Mouse (Mus musculus): ENCODE measurements at regions not wholly inside any gene's neighbourhood (a gene's known extent, or its start where the extent isn't known, plus 50 kb on each side); places are given as distances from the start of the nearest gene placed in this dataset.

DNA sequence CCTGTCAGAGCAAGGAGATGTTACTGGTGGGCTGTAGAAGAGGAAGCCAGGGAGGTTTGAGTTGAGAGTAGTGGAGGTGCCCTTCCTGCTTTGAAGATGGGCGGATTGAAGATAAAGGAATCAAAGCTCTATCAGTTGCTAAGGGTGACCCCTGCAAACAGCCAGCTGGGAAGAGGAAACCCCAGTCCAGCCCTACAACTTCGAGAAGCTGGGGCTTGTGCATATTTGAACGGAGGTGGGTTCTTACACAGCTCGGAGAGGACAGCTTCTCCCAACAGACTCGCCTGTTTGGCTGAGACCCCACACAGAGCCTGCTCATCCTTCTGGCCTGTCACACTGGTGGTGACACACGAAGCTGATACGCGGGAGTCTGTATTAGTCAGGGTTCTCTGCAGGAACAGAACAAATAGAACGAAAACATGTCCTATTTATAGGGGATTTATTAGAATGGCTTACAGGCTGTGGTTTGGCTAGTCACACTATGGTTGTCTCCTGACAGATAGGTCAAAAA is 60.6 kb upstream of the Slc25a33 start:
- no peak overlapping the region for H3K9ac ChIP-seq (ENCODE audit: low read depth, low read length)
- TF ChIP-seq CTCF (IDR thresholded peaks at IDR 0.05; ENCODE audit: low read depth): no peak
- H3K27ac ChIP-seq: no peak overlapping the region
- WGBS: 73% methylated on average over 9 of the region's 9 CpGs
- H3K36me3 ChIP-seq (ENCODE audit: insufficient read depth, low read length): no peaks in the 10 kb centered on the region
- no peaks in the 10 kb centered on the region for H3K27me3 ChIP-seq (ENCODE audit: insufficient read depth, low read length)
- no peak overlapping the region for H3K4me3 ChIP-seq (replicated peaks; ENCODE audit: low read depth, low read length)
- H3K4me2 ChIP-seq (ENCODE audit: low read length): no peak overlapping the region
- ATAC-seq (replicated peaks; ENCODE audit: low FRiP score, low read depth) (no peak), DNase-seq (ENCODE audit: low spot score) (no peak)
- no peaks in the 10 kb centered on the region for H3K4me1 ChIP-seq (replicated peaks; ENCODE audit: insufficient read depth, low read length)
- no peaks in the 10 kb centered on the region for H3K9me3 ChIP-seq (replicated peaks; ENCODE audit: low read length)

DNA sequence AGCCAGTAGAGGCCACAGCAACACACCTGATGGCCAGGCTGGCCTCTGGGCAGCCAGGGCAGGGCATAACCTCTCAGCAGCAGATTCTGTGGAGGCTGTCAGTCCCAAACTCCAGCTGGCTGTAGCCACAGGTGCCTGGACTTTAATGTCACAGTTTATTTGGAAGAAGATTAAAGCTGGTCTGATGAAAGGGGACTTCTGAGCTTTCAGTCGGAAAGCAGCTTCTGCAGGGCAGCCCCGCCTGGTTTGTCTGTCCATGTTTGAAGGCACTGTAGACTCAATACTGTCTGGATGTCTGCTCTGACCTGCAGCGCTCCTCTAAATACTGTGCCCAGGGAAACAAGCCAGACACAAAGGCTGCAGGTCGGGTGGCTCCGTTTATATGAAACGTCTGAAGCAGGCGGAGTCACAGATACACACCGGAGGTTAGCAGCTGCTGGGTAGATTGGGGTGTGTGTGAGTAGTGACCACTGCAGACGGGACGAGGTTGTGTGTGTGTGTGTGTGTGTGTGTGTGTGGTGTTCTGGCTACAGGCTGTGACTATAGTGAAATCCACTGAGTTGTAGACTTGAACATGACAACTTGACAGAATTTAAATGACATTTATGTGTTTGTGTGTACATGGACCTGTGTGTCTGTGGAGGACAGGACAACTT is 58.5 kb upstream of the Slc25a33 start:
- DNase-seq (ENCODE audit: low spot score) (no peak), ATAC-seq (replicated peaks; ENCODE audit: low FRiP score, low read depth) (no peak)
- WGBS: 38% methylated on average over 10 of the region's 10 CpGs
- Histone ChIP-seq H3K9me3 (replicated peaks; ENCODE audit: low read length) (no peaks in the 10 kb centered on the region), H3K36me3 (ENCODE audit: insufficient read depth, low read length) (no peaks in the 10 kb centered on the region), H3K9ac (ENCODE audit: low read depth, low read length) (no peak overlapping the region), H3K4me1 (replicated peaks; ENCODE audit: insufficient read depth, low read length) (no peaks in the 10 kb centered on the region), H3K4me2 (ENCODE audit: low read length) (no peak overlapping the region), H3K4me3 (replicated peaks; ENCODE audit: low read depth, low read length) (no peak overlapping the region), H3K27me3 (ENCODE audit: insufficient read depth, low read length) (no peaks in the 10 kb centered on the region), H3K27ac (no peak overlapping the region)
- TF ChIP-seq CTCF (IDR thresholded peaks at IDR 0.05; ENCODE audit: low read depth): no peak

DNA sequence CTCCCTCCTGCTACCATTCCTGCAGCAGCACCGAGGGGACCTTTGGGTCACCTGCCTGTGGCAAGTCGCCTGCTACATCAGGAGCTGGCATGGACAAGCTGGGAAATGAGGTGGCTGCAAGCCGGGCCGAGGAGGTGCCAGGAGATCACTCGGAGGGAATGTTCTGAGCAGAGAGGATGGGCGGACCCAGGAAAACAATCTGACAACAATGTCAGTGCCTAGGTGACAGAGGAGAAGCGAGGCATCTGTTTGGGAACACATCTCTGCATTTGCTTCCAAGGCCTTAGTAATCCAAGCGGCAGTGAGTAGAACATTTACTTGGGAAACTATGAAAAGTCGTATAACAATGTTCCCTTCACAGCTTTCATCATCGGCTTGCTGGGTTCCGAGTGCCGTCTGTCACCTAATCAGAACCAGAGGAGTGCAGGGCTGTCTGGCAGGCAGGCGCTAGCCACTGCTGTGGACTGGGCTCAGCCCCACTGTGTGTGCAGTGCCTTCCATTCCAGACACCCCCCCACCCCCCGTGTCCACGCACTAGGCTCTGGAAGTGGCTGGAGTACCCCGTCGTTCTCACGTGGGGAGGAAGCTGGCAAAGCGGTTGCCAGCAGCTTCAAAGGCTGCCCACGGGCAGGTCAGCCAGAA is 56.6 kb upstream of the Slc25a33 start:
- no peak overlapping the region for H3K4me3 ChIP-seq (replicated peaks; ENCODE audit: low read depth, low read length)
- H3K4me2 ChIP-seq (ENCODE audit: low read length): no peak overlapping the region
- H3K4me1 ChIP-seq (replicated peaks; ENCODE audit: insufficient read depth, low read length): no peaks in the 10 kb centered on the region
- H3K9ac ChIP-seq (ENCODE audit: low read depth, low read length): no peak overlapping the region
- H3K9me3 ChIP-seq (replicated peaks; ENCODE audit: low read length): no peaks in the 10 kb centered on the region
- no peaks in the 10 kb centered on the region for H3K27me3 ChIP-seq (ENCODE audit: insufficient read depth, low read length)
- DNase-seq (ENCODE audit: low spot score) (no peak), ATAC-seq (replicated peaks; ENCODE audit: low FRiP score, low read depth) (no peak)
- no peak for TF ChIP-seq CTCF (IDR thresholded peaks at IDR 0.05; ENCODE audit: low read depth)
- no peaks in the 10 kb centered on the region for H3K36me3 ChIP-seq (ENCODE audit: insufficient read depth, low read length)
- 74% methylated on average over 20 of the region's 20 CpGs for WGBS
- no peak overlapping the region for H3K27ac ChIP-seq

DNA sequence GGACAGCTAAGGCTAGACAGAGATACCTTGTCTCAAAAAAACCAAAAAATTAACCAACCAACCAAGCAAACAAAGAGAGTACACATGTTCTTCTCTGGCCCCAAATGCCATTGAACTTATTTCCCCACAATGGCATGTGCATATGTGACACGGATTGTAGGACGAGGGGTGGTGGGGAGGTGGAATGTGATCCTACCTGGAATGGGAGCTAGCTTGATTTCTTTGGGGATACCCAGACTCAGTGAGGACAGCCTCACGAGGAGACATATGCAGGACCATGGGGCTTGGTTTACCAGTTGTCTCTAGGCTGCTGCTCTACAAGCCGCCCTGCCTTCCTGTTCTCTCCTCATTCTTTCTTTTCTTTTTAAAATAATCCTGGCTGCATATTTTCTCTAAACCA is 55.9 kb upstream of the Slc25a33 start:
- DNase-seq (ENCODE audit: low spot score) (no peak), ATAC-seq (replicated peaks; ENCODE audit: low FRiP score, low read depth) (no peak)
- H3K27me3 ChIP-seq (ENCODE audit: insufficient read depth, low read length): no peaks in the 10 kb centered on the region
- no peaks in the 10 kb centered on the region for H3K4me1 ChIP-seq (replicated peaks; ENCODE audit: insufficient read depth, low read length)
- H3K4me3 ChIP-seq (replicated peaks; ENCODE audit: low read depth, low read length): no peak overlapping the region
- H3K27ac ChIP-seq: no peak overlapping the region
- no peaks in the 10 kb centered on the region for H3K9me3 ChIP-seq (replicated peaks; ENCODE audit: low read length)
- H3K36me3 ChIP-seq (ENCODE audit: insufficient read depth, low read length): no peaks in the 10 kb centered on the region
- no peak overlapping the region for H3K9ac ChIP-seq (ENCODE audit: low read depth, low read length)
- TF ChIP-seq CTCF (IDR thresholded peaks at IDR 0.05; ENCODE audit: low read depth): no peak
- no peak overlapping the region for H3K4me2 ChIP-seq (ENCODE audit: low read length)
- WGBS: 95% methylated on average over 4 of the region's 4 CpGs

DNA sequence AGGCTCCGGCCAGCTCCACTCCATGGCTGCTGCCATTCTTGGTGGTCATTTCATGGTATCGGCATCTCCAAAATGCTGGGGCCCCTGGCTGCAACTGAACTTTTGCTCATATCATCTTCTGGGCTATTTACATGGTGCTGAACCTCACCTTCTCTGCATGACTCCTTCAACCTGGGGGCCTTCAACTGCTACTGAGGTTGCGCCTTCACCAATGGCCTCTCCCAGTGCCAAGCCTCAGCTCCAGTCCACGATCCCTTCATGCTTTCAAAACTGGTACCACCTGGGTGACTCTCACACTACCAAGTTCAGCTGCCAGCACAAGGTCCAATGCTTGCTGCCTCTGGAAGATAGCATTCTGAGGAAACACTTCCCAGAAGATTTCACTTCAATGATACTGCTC is 53.7 kb upstream of the Slc25a33 start:
- no peaks in the 10 kb centered on the region for H3K36me3 ChIP-seq (ENCODE audit: insufficient read depth, low read length)
- no peak overlapping the region for H3K9ac ChIP-seq (ENCODE audit: low read depth, low read length)
- H3K4me2 ChIP-seq (ENCODE audit: low read length): no peak overlapping the region
- no peak overlapping the region for H3K4me3 ChIP-seq (replicated peaks; ENCODE audit: low read depth, low read length)
- ATAC-seq (replicated peaks; ENCODE audit: low FRiP score, low read depth): no peak
- 93% methylated on average over 4 of the region's 4 CpGs for WGBS
- H3K27ac ChIP-seq: no peak overlapping the region
- H3K27me3 ChIP-seq (ENCODE audit: insufficient read depth, low read length): no peaks in the 10 kb centered on the region
- no peaks in the 10 kb centered on the region for H3K4me1 ChIP-seq (replicated peaks; ENCODE audit: insufficient read depth, low read length)
- H3K9me3 ChIP-seq (replicated peaks; ENCODE audit: low read length): no peaks in the 10 kb centered on the region
- no peak for TF ChIP-seq CTCF (IDR thresholded peaks at IDR 0.05; ENCODE audit: low read depth)
- no peak for DNase-seq (ENCODE audit: low spot score)
